Mouse (Mus musculus) cerebellum, adult 9-10 months (tissue): ENCODE measurements around the gene Ifi203.
"Not testable (repeated sequence)": the region's sequence is repeated elsewhere in the genome, so short reads cannot be mapped to it uniquely, and the experiment has no call there.

Experiments
- DNase-seq: peaks from one replicate; pipeline ENCODE4 v3.0.0; 2022

Ifi203 gene

DNA sequence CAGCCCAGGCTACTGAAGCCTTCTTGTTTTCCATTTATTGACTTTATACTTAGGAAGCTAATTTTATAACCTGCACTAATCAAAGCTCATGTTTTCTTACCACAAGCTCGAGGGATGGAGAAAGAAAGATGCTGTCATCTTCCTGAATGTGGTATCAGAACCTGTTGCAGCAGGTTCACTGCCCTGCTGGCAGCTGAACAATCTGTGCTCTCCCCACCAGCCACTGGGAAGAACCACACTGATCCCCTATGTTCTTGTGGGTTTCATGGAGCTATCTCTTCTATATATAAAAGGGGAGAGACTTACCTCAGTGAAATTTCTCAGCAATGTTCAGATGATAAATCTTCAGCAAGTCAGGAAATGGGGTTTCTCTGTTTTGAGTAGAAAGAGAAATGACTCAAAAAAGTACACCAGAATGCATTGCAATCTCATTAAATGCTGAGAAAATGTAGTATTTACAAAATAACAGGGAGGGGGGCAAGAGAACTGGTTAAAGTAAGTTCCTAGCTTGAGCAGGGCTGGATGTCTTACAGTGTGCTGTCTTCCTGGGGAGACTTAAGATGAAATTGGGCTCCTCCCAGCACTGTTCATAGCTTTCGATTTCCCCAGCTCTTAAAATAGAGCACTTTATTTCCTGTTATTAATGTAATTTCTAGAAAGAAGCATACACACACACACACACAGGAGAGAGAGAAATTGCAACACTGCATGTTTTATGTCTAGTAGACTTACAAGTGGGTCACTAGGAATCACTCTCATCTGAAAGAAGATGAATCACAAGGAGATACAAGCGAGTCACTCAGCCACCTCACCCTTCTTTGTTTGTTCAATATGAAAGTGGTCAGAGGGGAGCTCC, at the start of gene Ifi203, which contains the start of gene Mndal:
Gene Ifi203 (minus strand): TSS at position 749 of the 856 bp plus-strand sequence.
Gene Mndal (minus strand): TSS at position 568 of the 856 bp plus-strand sequence.
- not testable (repeated sequence) for DNase-seq

DNA sequence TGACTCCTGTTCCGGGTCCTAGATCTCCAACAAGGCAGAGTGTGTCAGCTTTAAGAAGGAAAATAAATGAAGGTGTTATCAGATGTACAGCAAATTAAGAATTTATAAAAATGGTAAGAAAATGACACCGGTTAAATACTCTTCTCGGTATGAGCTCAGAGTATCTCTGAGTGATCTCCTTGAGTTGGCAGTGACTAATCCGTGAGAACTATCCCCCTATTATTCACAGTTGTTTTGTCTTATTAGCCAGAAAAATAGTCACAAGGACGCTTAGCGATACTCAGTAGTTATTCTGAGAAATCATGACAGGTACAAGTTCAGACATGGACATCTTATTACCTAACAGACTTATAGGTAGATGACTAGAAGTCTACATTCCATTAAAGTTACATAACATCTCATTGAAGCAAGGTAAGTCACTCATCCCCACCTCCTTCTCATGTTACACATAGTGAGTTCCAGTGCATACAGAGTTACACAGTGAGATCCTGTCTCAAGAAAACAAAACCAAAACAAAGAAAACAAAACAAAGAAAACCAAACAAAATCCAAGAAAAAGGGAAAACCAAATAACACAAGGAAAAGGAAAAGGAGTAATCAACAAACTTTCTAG, 40.3 kb upstream of the Ifi203 start, which contains the start of gene Ifi202b:
Gene Ifi202b (minus strand): TSS at position 51 of the 612 bp plus-strand sequence.
- DNase-seq = not testable (repeated sequence)

DNA sequence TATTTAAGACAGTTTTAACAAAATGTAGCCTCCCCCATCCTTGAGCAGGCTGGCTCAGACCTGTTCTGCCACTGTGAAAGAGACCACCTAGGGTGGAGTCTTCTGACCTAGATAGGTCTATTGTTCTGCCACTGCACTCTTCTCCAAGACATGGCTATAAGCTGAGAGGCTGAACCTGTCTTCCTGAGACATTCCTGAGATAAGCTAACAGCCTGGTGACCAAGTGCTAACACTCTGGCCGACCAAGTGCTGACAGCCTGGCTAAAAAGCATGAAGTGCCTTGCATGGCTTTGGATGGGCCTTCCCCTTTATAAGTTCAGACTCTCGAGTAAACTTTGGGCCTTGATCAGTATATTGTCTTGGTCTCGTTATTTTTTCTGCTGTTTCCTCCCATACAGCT, 38.6 kb upstream of the Ifi203 start:
- DNase-seq = not testable (repeated sequence)

DNA sequence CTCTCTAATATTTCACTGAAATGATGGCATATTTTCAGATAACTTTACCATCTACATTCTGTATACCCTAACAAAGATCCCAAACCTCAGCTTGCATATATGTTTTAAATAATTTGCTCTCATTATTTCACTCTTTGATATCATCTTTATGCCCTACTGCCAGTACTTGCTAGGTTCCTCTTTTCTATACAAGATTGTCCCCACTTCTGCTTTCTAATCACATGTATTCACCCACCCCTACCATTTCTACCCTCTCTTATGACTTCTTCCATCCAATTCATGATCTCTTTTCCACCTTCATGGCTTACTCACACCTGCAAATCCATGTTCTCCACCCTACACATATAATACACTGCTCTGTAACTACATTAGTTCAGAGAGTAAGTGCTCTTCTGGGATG, 35.1 kb upstream of the Ifi203 start:
- DNase-seq = no peak

DNA sequence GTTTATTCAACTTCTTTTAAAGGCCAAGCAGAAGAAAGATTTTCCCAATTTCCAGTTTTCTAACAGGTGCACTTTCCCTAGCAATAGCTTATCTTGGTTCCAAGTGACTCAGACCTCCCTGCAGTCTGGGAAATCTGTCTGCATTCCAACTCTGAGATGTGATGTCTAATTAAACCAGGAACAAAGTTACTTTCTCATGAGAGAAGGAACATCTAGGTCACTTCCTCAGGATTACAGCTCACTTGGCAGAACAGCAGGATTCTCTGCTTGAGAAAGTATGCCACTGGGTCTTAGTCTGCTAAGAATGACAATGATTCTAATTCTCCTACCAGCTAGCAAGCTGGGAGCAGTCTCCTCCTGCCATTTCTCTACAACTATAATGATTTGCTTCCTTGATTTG, 30.6 kb upstream of the Ifi203 start:
- DNase-seq = peak; percentile 0

DNA sequence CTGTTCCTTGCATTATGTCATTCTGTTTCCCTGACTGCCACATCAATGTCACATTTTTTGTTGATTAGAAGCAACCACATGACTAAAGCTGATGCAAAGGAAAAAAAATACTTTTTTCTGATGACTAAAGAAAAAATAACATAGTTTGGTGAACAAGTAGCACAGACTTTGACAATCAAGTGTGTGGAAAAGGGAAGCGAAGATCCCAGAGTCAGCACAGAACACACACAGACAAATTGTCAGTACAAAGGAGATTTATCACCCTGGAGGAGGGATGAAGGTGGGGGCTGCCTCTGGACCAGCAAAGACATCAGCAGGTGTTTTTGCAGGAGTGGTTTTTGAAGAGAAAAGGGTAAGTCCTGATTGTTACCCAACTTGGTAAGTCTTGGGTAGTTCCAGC, 19.0 kb upstream of the Ifi203 start:
- DNase-seq = not testable (repeated sequence)

DNA sequence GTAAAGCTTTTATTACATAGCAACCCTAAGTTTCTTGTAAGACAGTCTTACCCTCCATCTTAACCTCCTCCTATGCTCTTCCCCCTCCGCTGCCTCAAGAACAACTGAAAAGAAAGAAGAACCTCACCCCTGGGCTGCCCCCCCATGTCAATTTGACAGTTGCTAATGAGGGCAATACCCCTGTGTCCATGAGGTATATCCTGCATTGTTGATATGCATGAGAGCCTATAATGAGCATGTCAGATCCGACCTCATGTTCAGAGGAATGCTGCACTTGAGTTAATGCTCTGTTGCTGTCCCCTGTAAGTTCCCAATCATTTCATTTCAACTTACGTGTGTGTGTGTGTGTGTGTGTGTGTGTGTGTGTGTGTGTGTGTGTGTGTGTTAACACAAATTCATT, 17.5 kb upstream of the Ifi203 start:
- DNase-seq = not testable (repeated sequence)

DNA sequence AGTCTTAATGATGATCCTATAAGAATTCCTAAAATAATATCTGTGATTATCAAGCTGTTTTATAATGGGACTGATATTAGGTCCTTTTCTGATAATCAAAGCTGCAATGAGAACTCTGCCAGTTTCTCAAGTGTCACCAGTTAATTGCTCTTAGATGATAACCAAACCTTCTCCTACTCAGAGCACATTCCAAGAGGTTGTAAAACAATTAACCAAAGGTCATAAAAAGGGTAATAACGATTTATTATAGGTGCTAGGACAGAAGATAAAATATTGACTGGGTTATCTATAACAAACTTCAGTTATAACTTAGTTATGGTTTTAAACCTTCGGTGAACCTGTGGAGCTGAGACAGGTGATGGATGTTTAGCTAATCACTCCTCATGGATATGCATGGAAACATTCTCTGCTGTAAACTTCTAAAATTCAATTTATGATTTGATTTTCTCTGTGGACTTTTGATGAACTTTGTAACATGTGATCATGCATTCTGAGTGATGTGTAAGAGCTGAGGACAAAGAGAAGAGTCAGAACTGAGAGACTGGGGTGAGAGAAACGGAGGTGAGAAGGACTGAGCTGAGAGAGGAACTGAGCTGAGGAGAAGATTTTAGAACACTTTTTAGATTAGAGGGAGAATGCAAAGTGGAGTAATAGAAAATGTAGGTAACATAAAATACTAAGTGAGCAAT, 13.5 kb upstream of the Ifi203 start:
- DNase-seq = not testable (repeated sequence)

DNA sequence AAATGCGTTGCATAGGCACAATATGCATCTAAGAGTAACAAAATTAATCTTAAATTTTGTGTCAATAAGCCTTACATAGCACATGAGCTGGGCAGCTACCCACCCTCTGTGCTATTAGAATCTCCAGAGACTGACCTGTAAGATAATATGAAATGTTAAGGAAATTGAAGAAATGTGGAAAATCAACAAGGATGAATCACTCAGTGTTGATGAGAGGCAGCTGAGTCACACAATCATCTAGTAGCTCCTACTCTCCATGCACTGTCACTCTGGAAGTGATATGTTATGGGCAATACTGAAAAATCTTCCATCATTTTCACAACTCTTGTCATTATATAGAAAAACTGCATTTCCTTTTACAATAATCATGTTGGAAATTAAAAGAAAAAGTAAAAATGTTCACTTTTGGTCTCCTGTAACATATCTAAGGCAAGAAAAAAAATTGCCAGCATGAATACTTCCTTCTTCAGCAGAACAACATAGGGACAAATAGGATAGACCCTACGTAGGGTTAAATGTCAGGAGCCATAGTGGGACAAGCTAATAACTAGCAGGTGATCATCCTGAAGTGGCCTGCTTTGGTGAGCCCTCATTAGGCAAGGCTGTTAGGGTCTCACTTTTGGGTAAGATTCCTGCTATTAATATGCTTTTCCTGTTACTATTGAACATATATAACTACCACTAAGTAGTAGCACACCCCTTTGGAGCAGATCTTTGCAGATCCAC, 12.8 kb upstream of the Ifi203 start:
- DNase-seq = no peak

DNA sequence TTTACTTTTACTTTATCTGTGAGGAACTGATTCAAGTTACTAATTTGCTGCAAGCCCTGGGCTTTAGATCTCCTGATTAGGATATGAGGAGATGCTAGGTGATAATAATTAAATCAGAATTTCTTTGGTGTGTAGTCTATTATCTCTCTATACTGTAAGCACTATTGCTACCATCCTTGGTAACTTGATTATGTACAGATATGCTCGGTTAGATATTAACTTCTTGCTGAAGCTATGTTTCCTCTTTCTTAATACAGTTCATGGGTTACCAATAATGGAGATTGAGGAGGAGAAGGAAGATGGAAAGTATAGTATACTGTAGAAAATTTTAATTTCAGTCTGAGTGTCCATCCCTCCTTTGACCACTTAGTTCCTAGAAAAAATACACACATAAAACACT, 11.1 kb upstream of the Ifi203 start:
- no peak for DNase-seq

DNA sequence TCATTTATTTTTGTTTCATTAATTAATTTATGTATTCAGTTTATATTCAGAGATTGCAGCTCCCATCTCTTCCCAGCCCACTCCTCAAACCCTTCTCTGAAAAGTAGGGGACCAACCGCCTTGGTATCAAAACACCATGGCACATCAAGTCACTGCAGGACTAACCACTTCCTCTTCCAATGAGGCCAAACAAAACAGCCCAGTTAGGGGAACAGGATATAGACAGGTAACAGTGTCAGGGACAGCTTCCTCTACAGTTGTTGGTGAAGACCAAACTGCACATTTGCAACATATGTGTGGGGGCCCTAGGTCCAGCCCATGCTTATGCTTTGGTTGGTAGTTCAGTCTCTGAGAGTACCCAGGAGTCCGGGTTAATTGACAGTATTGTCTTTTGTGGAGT, 6.6 kb upstream of the Ifi203 start:
- not testable (repeated sequence) for DNase-seq

DNA sequence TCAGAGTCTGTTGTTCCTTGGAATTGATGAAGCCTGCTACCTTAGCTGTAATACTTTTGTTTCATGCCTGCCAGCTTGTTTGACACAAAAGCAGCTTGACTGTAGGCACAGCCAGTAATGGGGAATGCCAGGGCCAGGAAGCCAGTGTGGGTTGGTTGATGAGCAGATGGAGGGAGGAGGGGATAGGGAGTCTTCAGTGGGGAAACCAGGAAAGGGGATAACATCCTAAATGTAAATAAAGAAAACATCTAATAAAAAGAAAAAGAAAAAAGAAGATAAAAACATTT, 251 bp upstream of the Ifi203 start:
- DNase-seq = not testable (repeated sequence)

DNA sequence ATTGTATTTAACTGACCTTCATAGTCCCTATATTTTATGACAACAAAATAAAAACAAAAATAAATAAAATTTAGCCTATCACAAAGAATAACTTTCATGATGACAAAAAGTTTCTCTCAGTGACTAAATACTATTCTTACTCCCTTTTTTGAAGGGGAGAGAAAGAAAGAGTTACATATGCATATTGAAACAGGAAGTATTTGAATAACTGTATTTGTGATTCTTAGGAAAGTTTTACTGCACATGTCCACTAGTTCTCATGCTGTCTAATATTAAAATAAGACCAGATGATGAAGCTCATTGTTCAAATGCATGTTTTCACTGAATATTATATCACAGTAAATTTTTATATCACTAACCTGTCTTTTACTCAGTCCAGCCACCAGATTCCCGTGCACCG, 950 bp downstream of the Ifi203 start:
- DNase-seq = not testable (repeated sequence)

DNA sequence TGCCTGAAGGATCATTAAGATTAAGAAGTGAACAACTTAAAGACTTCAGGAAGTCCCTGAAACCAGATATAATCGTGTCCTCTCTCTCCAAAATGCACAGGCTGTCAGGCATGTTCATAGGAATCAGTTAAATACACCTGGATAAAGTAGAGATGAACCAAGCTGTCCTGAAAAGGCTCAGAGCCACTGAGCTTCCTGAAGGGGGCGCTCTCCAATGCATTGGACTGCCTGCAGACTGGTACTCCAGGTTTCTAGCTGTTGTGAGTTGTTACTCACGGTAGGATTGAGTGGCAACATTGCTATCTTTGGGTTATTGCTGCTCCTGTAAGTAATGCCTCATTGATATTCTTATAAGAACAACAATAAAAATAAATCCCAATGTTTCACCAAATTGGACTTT, 23.2 kb downstream of the Ifi203 start:
- not testable (repeated sequence) for DNase-seq

DNA sequence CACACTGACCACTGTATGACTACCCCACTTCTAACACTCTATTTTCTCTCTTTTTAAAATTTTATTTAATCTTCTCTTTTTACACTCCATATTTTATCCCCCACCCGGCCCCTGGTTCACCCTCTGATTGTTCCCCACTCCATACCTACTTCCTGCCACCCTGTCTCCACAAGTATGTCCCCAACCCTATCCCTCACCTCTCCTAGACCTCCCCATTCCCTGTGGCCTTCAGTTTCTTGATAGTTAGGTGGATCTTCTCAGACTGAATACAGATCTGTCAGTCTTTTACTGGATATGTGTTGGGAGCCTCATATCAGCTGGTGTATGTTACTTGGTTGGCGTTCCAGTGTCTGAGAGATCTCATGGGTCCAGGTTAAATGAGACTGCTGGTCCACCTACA, 27.9 kb downstream of the Ifi203 start:
- no peak for DNase-seq

DNA sequence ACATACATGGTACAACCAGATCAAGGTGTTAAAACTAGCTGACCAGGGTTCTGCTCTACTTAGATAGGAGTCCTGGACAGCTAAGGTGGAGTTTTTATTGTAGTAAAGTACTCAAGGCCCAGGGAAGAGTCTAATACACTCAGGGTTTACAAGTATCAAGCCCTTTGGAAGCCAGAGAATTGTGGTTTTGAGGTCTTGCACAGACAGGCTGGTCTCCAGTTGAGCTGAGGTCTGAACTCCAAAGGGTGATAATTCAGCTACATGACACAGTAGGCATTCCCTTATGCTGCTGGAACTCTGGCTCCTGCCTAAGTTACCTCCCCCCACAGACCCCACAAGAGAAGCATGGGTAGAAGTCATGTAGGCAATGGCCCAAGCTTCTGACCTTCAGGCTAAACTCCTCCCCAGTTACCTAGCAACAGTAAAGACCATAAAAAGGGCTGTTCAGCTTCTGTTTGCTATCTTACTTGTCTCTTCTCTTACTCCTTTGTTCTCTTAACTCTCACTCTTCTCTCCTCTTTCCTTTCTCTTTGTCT, 29.1 kb downstream of the Ifi203 start:
- not testable (repeated sequence) for DNase-seq

DNA sequence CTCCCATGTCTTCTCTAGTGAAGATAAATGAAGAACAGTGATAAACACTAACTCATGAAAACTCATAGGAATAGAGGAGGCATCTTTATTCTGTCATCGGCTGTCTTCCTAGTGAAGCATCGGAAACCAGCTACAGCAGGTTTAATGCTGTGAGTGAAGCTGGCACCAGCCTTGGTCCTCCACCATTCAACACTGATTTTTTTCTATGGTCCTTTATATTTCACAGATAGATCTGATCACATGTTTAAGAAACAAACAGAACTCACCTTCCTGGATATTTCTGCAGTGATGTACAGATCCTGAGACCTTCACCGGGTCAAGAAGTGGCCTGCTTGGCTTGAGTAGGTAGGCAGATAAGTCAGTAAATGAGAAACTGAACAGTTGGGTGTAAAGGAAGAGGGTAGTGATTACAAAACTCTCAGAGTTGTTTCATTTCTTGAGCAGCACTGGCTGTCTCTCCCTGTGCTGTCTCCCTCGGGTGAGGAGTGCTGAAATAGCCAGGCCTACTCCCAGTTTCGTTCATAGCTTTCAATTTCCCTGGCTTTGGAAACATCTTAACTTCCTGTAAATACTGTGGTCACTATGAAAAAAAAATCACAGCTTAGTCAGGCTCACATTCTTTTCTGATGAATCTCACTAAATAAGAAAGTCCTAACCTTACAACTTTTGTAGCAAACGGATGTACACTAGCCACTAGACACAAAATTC, 29.8 kb downstream of the Ifi203 start, which contains the start of gene Ifi211:
Gene Ifi211 (minus strand): TSS at position 499 of the 708 bp plus-strand sequence.
- DNase-seq = not testable (repeated sequence)

DNA sequence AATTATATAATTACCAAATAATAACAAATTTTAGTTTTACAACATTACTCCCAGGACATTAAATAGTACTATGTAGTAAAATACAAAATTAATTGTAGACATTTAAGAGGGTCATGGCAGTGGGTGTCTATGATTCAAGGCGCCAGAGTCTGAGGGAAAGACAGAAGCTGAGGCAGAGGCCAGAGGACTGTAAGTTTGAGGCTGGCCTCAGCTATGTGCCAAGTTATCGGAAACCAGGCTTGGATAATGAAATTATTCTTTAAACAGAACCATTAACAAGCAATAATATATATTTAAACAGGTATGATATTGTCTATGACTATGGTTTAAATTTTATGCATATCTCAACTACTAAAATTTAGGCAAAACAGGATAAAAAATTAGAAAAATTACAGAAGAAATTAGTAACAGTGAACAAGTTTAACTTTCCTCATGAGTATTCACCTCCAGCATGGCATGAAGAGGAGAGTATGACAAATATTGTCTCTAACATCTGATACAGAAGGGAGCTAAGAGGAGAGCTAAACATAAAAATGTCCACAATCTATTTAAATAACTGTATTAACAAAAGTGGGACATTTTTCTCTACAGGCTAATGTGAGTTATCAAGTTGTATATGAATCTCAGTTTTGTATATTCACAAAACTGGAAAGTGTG, 30.5 kb downstream of the Ifi203 start:
- DNase-seq = no peak

DNA sequence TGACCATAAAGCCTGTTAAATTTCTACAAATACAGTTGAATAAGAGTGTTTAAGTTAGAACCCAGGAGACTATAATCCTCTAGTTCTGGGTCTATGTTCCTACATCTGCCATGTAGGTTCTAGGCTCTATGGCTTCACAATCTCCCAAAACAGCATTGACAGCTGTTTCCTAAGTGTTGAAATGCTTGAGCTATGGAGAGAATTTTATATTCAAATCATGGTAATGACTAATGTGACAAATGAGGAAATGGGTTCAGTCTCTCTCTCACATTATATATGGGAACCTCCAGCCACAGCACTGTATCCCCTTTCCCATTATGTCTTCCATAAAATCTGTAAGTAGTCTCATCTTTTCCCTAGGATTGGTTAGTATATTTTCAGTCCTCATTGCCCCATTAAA, 34.1 kb downstream of the Ifi203 start:
- DNase-seq = not testable (repeated sequence)

DNA sequence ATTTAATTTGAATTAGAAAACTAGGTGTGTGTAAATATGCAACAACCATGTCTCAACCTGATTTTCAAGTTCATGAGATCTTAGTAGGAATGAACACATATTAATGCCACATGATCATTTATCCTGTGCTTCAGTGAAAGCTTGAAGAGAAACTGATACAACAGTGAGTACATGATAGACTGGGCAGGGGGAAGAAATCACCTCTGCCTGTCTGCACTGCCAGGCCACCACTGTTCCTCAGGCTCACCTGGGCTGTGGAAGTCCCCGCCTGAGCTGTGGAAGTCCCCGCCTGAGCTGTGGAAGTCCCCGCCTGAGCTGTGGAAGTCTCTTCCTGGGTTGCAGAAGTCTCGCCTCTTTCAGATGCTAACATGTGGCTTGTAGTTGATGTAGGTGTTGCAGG, 36.6 kb downstream of the Ifi203 start:
- DNase-seq = not testable (repeated sequence)

DNA sequence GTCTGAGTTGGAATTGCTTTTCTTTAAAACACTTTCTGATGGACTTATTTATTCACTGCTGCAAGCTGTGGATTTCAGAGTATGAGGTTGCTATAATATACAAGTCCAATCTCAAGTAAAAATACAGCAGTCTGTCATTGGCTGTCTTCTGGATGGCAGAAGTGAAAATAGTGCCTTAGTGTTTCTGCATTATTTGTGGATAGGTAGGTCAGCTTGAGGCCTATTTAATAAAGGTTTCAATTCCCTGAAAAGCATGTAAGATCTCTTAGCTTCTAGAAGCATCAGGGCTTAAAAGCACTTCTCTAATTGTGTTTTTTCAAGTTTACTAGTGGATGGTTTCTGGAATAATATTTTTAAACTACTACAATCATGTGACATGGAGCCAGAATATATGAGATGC, 52.7 kb downstream of the Ifi203 start:
- not testable (repeated sequence) for DNase-seq
